Mouse (Mus musculus): Measurements from ENCODE around the gene Osgep. TPM values are rescaled to one million over a fixed set of nuclear protein-coding genes. Genes with fewer than 3 reads are reported as not detected.

The Osgep gene
- polyA plus RNA-seq, 2 experiments, result 137 to 164 TPM

- H3K36me3 ChIP-seq (ENCODE audit: control insufficient read depth, insufficient read depth, low read length), result no peaks in the 10 kb centered on the region
- no peak for ATAC-seq (ENCODE audit: low FRiP score, low read depth)
- no peak overlapping the region for H3K9ac ChIP-seq (ENCODE audit: low read depth, low read length, severe bottlenecking)
- DNase-seq (ENCODE audit: low spot score), result no peak
- H3K27me3 ChIP-seq (ENCODE audit: control insufficient read depth, insufficient read depth, low read length), result no peaks in the 10 kb centered on the region
- no peak for TF ChIP-seq POLR2A (IDR thresholded peaks at IDR 0.05; ENCODE audit: borderline replicate concordance, extremely low read depth, insufficient read depth, insufficient read length)
- WGBS, result 41% methylated on average over 2 of the region's 2 CpGs
- H3K9me3 ChIP-seq (ENCODE audit: control insufficient read depth, low read length), result no peaks in the 10 kb centered on the region
- H3K4me2 ChIP-seq (replicated peaks; ENCODE audit: low read depth, low read length, severe bottlenecking), result no peak overlapping the region
- no peak overlapping the region for H3K27ac ChIP-seq (replicated peaks; ENCODE audit: low read depth, low read length)
- no peak overlapping the region for H3K4me3 ChIP-seq (replicated peaks; ENCODE audit: low read length)
- H3K4me1 ChIP-seq (ENCODE audit: control insufficient read depth, insufficient read depth, low read length), result no peaks in the 10 kb centered on the region
Observed at GRCm38 (mm10) chr14:50938940-50939339, 14.2 kb upstream of the Osgep start.

DNA sequence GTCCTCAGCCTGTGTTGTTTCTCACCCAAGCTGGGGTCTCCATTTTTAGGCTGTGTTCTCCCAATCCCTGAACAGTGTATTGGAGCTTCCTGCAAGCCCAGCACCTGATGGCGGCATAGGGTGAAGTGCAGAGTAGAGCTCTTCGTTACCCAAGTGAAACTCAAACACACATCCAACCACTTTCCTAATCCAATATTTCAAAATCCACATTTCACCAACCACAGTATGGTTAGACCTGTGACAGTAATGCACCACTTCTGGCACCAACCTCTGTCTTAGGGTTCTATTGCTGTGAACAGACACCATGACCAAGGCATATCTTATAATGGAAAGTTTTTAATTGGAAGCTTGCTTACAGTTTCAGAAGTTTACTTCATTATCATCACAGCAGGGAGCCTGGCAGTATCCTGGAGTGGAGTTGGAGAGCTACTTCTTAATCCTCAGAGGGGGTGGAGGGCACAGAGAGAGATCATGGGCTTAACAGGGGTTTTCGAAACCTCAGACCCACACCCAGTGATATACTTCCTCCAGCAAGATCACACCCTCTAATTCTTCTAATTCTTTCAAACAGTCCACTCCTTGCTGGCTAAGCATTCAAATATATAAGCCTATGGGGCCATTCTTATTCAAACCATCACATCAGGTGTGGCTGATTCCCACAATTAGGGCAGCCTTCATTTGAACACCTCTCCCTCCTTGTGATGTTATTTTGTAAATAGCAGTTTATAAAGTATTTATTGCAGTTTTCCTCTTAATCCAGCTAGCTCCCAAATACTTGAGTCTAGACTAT is 13.6 kb upstream of the Osgep start:
- ATAC-seq (ENCODE audit: low FRiP score, low read depth) (no peak), DNase-seq (ENCODE audit: low spot score) (no peak)
- 81% methylated on average over 3 of the region's 3 CpGs for WGBS
- H3K4me2 ChIP-seq (replicated peaks; ENCODE audit: low read depth, low read length, severe bottlenecking), result no peak overlapping the region
- no peaks in the 10 kb centered on the region for H3K9me3 ChIP-seq (ENCODE audit: control insufficient read depth, low read length)
- H3K36me3 ChIP-seq (ENCODE audit: control insufficient read depth, insufficient read depth, low read length), result no peaks in the 10 kb centered on the region
- H3K27ac ChIP-seq (replicated peaks; ENCODE audit: low read depth, low read length), result no peak overlapping the region
- no peak overlapping the region for H3K4me3 ChIP-seq (replicated peaks; ENCODE audit: low read length)
- H3K27me3 ChIP-seq (ENCODE audit: control insufficient read depth, insufficient read depth, low read length), result no peaks in the 10 kb centered on the region
- no peaks in the 10 kb centered on the region for H3K4me1 ChIP-seq (ENCODE audit: control insufficient read depth, insufficient read depth, low read length)
- no peak for TF ChIP-seq POLR2A (IDR thresholded peaks at IDR 0.05; ENCODE audit: borderline replicate concordance, extremely low read depth, insufficient read depth, insufficient read length)
- H3K9ac ChIP-seq (ENCODE audit: low read depth, low read length, severe bottlenecking), result no peak overlapping the region

DNA sequence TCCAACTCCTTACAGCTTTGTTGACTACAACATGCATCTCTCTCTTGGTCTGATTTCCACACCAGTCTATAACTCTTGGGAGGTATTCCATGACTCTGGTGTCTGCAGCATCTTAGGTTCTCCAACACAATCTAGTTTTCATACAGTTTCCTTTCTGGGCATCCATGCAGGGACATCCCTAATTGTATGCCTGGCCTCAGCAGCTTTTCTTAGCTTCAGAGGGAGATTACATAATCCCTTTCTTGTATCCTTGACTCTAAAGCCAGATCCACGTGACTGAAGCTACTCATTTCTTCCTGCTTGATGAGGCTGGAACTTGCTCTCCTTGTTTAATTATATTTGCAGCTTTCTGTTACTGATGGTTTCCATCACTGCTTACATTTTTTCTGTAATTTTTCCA is 12.0 kb upstream of the Osgep start:
- no peak for TF ChIP-seq POLR2A (IDR thresholded peaks at IDR 0.05; ENCODE audit: borderline replicate concordance, extremely low read depth, insufficient read depth, insufficient read length)
- no peaks in the 10 kb centered on the region for H3K9me3 ChIP-seq (ENCODE audit: control insufficient read depth, low read length)

GRCm38 (mm10) chr14:50931493-50932020 is 6.9 kb upstream of the Osgep start:
- WGBS, result 14% methylated on average over 12 of the region's 12 CpGs
- Histone ChIP-seq H3K4me1 (ENCODE audit: control insufficient read depth, insufficient read depth, low read length) (0 out of 2 replicates have a peak, but pooled peaks cover 4% of the 10 kb centered on the region), H3K27me3 (ENCODE audit: control insufficient read depth, insufficient read depth, low read length) (no peaks in the 10 kb centered on the region), H3K36me3 (ENCODE audit: control insufficient read depth, insufficient read depth, low read length) (peaks cover 30% of the 10 kb centered on the region), H3K9me3 (ENCODE audit: control insufficient read depth, low read length) (no peaks in the 10 kb centered on the region), H3K9ac (ENCODE audit: low read depth, low read length, severe bottlenecking) (peak overlapping the region; percentile 47), H3K4me2 (replicated peaks; ENCODE audit: low read depth, low read length, severe bottlenecking) (peak overlapping the region; percentile 70), H3K27ac (replicated peaks; ENCODE audit: low read depth, low read length) (peak overlapping the region; percentile 71), H3K4me3 (replicated peaks; ENCODE audit: low read length) (peak overlapping the region; percentile 98)
- TF ChIP-seq POLR2A (IDR thresholded peaks at IDR 0.05; ENCODE audit: borderline replicate concordance, extremely low read depth, insufficient read depth, insufficient read length), result no peak
- no peak for ATAC-seq (ENCODE audit: low FRiP score, low read depth)
- no peak for DNase-seq (ENCODE audit: low spot score)

More for the DNA sequence above, 12.0 kb upstream of the Osgep start:
- Histone ChIP-seq H3K4me3 (replicated peaks; ENCODE audit: low read length) (no peak overlapping the region), H3K27ac (replicated peaks; ENCODE audit: low read depth, low read length) (no peak overlapping the region), H3K36me3 (ENCODE audit: control insufficient read depth, insufficient read depth, low read length) (no peaks in the 10 kb centered on the region), H3K27me3 (ENCODE audit: control insufficient read depth, insufficient read depth, low read length) (no peaks in the 10 kb centered on the region), H3K4me1 (ENCODE audit: control insufficient read depth, insufficient read depth, low read length) (no peaks in the 10 kb centered on the region), H3K4me2 (replicated peaks; ENCODE audit: low read depth, low read length, severe bottlenecking) (no peak overlapping the region), H3K9ac (ENCODE audit: low read depth, low read length, severe bottlenecking) (no peak overlapping the region)
- ATAC-seq (ENCODE audit: low FRiP score, low read depth) (no peak), DNase-seq (ENCODE audit: low spot score) (no peak)
- WGBS, result 68% methylated on average over 1 of the region's 1 CpGs

DNA sequence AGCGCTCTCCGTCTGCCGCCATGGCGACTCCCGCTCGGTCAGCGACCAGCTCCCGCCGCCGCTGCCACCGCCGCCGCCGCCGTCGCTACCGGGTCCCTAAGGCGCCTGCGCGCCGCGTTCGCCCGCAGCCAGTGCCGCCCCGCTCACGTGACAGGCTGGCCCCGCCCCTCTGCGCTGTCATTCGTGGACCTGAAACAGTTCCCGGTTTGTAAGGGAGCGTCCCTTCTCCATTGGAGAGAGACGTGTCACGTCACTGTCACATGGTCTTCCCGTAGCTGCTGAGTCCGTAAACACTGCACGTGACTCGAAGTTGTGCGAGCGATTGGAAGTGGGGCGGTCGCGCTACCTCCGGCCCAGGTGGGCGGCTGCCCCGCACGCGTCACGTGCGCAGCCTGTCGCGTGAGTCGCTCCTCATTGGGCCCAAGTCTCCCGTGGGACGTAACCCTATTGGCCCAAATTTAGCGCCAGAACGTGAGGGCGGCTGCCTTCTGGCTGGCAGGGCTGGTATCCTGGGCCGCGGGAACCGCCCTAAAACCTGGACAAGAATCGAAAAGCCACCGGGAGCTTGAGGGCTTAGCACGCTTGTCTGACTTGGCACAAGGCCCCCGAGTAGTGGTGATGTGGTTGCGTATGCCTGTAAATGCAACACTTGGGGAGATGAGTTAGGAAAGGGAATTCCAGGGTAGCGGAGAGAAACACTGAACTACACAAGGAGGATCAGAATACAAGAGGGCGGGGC is 6.2 kb upstream of the Osgep start, which contains the start of the genes Pip4p1 and Pnp:
Gene Pip4p1, minus strand, starts transcription at position 103 of the 739 bp plus-strand sequence.
Gene Pnp, plus strand, starts transcription at position 329 of the 739 bp plus-strand sequence.
- peak within 1 kb of the TSS; percentile 95 for H3K9ac ChIP-seq (ENCODE audit: low read depth, low read length, severe bottlenecking)
- DNase-seq (ENCODE audit: low spot score) (peak; percentile 98), ATAC-seq (ENCODE audit: low FRiP score, low read depth) (peak; percentile 100)
- WGBS, result 2% methylated on average over 40 of the region's 68 CpGs
- H3K4me1 ChIP-seq (ENCODE audit: control insufficient read depth, insufficient read depth, low read length), result peaks cover 8% of the 10 kb centered on the region; the same call in 1 of the 2 replicates
- H3K4me2 ChIP-seq (replicated peaks; ENCODE audit: low read depth, low read length, severe bottlenecking), result peak within 1 kb of the TSS; percentile 73
- H3K27me3 ChIP-seq (ENCODE audit: control insufficient read depth, insufficient read depth, low read length), result no peaks in the 10 kb centered on the region
- H3K36me3 ChIP-seq (ENCODE audit: control insufficient read depth, insufficient read depth, low read length), result peaks cover 36% of the 10 kb centered on the region
- H3K9me3 ChIP-seq (ENCODE audit: control insufficient read depth, low read length), result no peaks in the 10 kb centered on the region
- H3K4me3 ChIP-seq (replicated peaks; ENCODE audit: low read length), result peak within 1 kb of the TSS; percentile 98
- TF ChIP-seq POLR2A (IDR thresholded peaks at IDR 0.05; ENCODE audit: borderline replicate concordance, extremely low read depth, insufficient read depth, insufficient read length), result peak; percentile 53; the same call in 1 of the 2 replicates
- H3K27ac ChIP-seq (replicated peaks; ENCODE audit: low read depth, low read length), result peak within 1 kb of the TSS; percentile 79
